Mouse (Mus musculus) R1 (cell line): ENCODE data around the gene C9orf72.

Source experiments
- DNase-seq: peaks from one replicate; pipeline ENCODE4 v3.0.0-alpha.2; 2018; ENCODE audit warnings: low read depth, low spot score

C9orf72 gene

DNA sequence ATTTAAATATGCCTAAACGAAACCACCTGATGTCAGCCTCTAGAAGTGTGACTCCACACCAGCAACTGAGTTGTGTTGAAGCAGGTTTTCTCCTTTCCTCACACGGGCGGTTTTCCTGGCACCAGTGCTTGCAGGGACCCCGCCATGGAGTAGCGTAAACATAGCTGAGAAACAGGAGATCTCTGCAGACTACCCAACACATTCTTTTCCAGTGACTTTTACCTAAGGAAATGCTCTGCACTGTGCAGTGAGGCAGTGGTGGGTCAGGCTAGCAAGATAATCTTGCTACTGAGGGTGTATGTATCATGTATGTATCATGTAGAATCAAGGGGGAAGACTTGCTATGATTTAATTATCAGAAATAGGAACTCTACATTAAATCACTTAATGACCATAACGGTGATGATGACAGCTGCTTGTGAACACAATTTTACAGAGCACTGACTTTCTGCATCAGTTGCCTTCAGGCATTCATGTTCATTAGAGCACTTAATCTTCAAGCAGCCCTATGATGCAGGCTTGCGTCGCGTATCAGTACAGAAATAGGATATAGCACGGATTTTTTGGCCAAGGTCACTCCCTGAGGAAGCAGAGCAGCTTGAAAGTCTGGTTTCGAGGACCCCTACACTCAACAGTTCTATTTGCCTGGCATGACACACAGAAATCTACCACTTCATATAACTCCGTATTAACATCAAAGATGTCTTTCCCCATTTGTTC is 47.9 kb downstream of the C9orf72 start:
- no peak for DNase-seq

DNA sequence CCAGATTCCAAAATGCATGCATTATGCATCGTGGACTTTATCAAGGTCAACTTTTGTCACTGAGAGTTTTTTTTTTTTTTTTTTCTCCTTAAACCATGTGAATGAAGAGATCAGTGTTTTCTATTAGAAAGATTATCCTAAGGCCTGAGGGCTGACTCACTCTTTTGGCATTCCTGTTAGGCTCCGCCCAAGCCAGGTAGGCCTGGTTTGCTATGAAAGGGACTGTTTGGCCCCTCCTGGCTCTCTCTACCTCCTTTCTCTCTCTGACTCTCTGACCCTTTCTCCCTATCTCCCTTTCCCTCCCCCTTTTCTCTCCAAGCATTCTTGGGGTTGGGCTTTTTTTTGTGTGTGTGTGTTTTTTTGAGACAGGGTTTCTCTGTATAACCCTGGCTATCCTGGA is 50.4 kb downstream of the C9orf72 start:
- peak; percentile 57 for DNase-seq

DNA sequence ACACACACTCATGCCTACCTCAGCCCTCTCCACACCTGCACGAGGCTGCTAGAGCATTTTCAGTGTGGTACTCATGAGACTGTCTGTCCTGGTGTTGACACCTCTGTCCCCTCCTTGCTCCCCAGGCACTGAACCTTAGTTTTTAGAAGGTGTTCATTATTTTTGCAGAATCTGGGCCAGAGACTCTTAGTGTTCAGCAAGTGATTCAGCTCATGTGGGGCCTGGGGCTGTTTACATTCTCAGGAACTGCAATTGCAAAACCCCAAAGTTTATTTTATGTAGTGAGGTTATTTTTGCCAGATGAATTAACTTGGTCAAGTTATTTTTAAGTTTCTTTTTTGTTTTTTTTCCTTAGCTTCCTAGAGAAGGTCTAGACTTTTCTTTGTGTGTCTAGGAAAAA is 52.4 kb downstream of the C9orf72 start:
- DNase-seq = no peak

DNA sequence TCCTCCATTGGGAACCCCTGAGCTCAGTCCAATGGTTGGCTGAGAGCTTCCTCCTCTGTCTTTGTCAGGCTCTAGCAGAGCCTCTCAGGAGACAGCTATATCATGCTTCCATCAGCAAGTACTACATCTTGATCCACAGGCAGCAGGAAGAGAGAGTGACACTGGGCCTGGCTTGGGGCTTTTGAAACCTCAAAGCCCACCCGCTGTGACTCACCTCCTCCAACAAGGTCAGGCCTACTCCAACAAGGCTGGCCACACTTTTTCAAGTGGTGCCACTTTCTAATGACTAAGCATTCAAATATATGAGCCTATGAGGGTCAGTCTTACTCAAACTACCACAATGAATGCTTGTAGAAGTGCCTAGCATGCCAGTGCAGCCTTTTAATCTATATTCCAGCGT is 53.5 kb downstream of the C9orf72 start:
- DNase-seq = peak; percentile 51

DNA sequence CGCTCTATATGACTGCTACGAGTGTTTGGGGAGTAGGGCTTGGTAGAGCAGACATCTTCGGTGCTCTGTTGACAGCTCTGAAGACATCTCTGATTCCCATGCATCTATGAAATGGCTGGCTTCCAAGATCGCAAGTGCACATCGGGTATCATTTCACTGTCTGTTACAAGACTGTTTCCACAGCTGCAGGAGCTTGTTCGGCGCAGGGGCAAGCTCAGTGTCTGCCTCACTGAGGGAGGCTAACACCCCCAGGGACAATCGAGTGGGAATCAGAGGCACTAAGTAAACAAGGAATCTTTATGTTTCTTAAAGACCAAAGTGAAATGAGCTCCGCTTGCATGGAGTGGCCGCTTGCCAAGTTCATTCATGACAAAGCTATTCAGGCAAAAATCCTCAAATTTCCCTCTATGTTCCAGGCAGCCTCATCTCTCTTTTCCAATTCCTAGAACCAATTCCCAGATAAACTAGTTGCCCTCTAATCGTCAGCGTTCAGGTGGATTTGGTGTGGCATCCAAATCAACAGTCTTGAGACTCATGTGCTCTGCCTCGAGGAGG is 56.3 kb downstream of the C9orf72 start:
- DNase-seq = no peak

DNA sequence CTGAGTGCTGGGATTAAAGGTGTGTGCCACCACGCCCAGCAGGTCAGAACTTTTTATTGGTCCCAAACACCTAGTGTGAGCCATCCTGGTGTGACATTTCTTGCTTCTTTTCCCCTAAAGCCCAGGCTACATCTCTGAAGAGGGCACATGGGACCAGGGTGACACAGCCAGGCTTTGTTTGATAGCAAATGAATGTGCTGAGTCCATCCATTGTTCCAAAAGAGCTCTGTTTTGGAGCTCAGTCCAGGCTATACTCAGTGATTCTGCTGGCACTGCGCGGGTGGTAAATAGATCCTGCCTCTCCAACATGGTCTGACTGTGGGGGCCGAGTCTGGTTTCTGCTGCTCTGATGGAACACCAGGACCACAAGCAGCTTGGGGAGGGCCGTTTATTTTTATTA is 58.1 kb downstream of the C9orf72 start:
- DNase-seq = no peak

DNA sequence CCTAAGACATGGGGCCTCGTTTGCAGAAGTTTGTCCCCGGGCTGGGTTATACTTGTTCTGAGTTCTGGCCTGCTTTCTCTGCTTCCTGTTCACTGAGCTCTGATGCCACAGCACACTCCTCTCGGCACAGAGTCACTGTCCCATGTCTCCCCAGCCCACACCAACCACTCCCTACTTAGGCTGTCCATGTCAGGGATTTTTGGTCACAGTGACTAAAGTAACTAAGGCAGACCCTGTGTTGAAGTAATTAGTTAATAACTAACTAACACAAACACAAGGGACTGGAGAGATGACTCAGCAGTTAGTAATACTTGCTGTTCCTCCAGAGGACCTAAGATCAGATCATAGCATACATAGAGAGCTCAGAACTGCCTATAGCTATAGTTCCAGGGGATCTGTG is 60.0 kb downstream of the C9orf72 start:
- DNase-seq = no peak

DNA sequence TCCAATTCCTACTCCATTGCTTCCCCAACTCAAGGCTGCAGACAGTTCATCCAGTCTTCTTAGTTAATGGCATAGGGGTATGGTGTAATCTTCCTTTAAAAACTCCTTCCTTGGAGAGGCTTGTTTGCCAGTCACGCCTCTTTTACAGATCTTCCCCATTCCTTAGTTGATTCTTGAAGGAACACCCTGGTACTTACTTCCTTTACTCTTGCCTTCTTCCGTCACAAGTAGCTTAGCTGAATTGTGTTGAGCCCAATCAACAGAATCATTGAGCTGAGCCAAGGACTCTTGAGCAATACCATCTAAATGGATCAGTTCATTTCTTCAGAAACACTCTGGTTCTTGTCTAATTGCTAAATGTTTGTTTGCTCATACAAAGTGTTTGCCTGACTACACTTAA is 60.7 kb downstream of the C9orf72 start:
- DNase-seq = no peak

DNA sequence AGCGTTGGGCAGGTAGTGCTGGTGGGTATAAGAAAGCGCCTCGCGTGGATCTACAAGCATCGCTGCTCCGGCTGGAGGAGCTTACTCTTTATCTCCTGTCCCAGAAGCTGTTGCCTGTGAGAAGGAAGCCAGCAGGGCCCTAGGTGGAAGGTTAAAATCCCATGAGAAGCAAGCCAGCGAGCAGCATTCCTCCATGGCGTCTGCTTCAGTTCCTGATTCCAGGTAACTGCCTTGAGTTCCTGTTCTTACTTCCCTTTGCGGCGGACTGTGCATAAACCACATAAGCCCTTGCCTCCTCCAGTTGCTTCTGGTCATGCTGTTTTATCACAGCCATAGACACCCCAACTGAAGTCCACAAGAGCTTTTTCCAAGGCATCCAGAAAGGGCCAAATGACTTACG is 68.2 kb downstream of the C9orf72 start:
- no peak for DNase-seq

DNA sequence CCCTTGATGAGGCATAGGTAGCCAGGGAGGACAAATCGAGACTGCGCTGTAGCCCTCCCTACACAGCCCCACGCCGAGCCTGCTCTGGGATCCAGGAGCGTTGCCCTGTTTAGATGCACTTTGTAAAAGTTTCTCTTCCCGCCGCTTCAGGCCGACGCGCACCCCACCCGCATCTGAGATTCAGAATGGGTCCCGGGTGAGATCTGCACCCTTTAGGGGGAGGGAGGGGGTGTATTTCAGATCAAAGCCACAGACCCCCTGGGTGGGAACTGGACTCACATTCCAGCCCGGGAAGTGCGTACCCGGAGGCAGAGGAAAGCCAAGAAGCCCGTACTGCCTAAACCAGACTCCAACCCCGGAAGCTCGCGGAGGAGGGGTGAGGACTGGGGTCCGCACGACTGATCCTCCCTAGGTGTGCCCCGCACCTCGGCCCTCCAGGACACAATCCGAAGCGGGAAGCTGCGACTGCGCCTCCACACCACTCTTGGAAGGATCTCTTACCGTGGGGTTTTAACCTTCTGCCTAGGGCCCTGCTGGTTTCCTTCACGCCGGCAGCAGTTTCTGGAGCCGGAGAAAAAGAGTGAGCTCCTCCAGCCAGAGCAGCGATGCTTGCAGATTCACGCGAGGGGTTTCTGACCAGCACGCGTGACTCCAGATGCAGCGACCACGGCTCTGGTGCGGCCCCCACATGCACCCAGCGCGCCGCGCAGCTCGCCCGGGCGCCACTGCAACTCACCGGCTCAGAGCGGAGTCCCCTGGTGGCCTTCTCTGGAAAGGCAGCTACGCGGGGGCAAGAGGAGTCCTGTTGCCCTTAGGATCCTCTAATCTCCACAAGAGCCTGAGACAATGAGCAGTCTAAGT is 69.0 kb downstream of the C9orf72 start, which contains the start of gene Mob3b:
TSS of gene Mob3b (minus strand) at position 734 of the 861 bp plus-strand sequence.
- DNase-seq = peak; percentile 92

DNA sequence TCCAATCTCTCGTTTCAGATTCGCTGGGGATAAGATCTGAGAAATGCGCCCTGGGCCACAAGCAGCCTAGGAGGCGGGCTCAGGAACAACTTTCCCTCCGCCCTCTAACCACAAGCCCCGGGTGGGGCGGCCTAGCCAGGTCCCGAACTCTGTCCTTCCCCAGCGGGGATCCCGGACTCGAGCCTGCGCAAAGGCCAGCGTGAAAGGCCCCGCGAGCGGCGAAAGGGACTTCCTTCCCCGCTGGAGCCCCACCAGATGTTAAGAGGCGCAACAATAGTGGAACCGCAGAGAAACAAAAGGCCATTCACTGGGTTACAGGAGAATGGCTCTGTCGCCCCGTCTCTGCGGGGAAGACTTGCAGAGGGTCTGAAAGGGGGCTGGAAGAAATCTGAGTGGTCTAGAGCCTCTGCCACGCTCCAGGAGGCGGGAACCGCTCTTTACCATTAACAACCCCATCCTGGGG is 69.8 kb downstream of the C9orf72 start:
- DNase-seq = peak; percentile 89

DNA sequence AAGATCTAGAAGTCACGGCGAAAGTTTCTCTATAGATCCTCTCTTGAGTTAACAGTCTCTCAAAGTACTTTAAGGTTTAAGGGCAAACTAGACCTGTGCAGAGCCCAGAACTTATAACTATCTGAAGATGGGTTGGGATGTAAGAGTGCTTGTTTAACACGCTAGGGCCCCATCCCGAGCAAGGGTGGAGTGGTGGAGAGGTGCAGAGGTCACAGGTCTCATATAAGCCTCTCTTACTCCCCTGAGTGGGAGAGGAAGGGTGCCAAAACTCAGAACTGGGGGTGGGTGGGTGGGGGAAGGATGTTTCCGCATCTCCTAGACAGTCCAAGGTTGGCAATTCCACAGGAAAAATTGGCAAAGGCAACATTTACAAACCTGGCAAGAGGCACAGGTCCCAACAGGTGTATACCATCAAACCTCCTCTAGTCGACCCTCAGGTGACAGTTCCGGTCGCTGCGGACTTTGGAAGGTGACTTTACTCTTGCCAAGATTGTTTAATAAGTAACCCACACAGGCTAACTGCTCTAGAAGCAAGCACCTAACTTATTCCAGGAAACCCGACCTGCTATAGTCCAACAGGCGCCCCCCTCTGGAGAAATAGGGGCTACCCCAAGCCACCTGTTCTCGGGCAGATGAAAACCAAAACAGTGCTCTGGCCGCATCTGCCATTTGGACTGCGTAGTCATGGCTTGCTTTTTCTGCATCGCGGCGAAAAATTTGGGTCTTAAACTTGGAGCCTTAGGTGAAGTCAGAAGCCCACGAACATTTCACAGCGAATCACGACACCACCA is 70.6 kb downstream of the C9orf72 start:
- DNase-seq = peak; percentile 88

DNA sequence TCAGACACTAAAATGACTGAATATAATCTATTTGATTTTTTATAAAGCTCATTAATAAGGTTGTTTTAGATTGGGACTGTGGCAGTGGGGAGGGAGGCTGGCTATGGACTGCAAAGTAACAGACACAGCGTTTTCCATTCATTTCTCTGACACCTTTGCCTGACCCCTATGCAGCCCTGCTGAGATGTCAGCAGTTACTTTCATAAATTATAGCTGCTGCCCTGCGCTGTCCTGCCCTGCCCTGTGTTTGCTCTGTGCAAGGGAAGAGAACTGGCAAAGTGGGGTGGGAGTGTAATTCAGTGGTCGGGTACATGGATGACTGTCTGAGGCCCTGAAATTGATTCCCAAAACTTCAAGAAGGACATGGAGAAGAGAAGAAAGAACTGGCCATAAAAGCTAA is 71.9 kb downstream of the C9orf72 start:
- DNase-seq = no peak

DNA sequence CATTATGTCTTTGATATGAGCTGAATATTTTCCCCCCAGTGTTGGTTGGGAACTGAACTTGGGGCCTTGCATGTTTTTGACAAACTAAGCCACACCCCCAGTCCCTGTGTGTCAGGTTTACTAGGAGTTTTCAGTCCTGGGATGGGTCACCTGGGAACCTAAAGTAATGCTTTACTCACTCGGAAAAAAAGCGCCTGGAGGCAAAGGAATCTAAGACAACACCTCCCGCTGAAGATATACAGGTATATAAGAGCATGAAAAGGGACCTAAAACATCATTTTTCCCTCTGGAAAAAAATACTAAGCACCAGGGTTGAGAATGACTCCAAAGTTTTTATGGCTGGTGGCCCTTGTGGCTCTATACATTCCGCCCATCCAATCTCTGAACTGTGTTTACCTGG is 74.2 kb downstream of the C9orf72 start, which contains the start of gene Ifnk:
TSS of gene Ifnk (plus strand) at position 301 of the 400 bp plus-strand sequence.
- DNase-seq = no peak

DNA sequence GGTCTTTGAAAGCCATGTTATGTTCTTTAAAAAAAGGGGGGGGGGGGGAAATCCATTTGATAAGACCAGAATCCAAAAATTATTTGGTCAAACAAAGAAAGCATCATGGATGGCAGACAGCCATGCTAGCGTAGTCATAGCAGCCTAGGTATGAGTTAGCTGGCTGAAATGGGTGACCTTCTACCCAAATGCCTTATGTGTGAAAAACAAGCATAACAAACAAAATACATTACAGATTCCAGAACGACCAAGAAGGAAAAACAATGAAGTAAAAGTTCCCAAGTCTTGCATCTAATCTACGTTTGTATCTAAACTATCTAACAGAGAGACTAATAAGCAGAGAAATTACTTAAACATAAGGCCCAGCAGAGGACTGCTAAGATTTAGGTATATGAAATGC is 75.3 kb downstream of the C9orf72 start:
- no peak for DNase-seq

DNA sequence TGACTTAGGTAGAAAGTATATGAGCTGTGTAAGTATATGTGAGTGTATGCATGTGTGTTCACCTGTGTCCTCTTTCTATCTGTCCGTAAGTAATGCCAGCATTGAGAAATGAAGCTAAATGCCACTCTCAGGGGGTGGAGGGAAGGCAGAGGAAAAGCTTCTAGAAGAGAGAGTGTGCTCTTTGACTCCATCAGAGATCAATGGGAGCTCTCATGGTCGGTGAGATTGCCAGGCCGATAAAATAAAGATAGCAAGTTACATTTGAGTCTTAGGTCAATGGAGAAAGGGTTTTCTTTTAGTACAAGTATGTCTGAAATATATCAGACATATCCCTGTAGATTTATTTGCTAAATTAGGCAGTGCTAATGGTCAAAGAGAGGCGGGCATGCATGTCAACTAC is 77.6 kb downstream of the C9orf72 start:
- DNase-seq = no peak

DNA sequence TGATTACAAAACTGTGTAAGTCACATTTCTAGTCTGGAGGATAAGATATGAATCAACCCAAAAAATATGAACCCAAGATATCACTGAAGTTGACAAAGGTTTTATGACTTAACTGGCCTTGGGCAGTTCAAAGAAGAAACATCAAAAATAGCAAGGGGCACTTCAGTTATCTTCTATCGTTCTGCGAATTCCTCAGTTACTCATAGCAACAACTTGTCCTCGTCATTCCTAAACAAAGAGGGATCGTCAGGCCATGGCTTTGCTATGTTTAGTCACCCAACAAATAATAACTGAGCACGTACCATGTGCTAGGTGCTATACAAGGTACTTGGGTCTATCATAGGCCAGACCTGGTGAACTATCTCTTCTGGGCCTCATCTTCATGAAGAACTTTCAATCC is 79.4 kb downstream of the C9orf72 start:
- no peak for DNase-seq

DNA sequence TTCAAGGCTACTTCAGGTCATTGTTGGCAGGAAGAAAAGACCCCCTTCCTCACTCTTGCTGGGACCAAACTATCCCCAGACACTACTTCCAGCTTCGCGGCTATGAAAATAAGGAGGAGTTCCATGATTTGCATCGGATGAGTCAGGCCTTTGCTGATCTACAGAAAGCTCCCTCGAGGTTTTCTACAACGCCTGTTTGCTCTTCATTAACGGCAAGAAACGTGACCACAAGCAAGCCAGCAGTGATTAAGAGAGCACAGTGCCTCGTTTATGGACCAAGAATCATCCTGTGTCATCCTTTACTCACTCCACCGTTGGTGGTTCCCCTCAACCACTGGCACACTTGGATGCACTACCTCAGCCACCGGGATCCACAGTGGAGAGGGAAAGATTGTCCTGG is 80.2 kb downstream of the C9orf72 start:
- no peak for DNase-seq

DNA sequence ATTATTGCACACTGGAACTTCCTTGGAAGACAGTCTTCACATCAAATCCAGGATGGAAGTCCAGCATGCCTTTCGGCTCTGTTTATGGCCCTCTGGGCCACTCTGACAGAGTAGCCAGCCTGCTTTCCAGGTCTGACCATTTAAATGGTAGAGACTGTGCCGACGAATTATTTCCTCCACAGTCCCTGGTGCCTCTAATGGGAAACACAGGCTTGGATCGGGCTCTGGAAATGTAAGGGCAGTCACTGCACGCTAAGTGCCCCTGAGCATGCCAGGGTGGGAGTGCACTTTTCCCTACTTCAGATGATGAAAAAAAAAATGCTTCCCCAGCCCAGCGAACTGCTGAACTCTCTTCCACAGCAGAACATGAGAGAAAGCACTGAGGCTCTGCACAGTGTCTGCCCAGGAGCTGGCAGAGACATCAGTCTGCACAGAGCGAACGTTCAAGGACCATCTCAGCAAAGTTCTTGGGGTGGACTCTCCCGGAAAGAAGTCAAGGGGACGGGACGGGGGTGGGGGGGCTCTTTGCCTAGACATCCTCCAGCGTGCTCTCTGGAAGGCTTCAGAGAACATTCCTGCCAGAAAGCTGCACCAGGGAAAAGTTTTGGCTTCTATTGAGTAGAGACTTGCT is 82.4 kb downstream of the C9orf72 start:
- no peak for DNase-seq
